Mouse (Mus musculus) hindbrain, embryonic 13.5 days (tissue): ENCODE data around the gene Kcnma1. TPM values are rescaled to one million over a fixed set of nuclear protein-coding genes. Genes with fewer than 3 reads are reported as not detected.

Experiments
- ATAC-seq: fragments of 200-750 bp; cut with Nextera tagmentation; 2 replicates; pipeline ENCODE4 v1.8.0; 2017; ENCODE audit warnings: moderate TSS enrichment; ENCODE audit not compliant: low FRiP score
- H3K27ac ChIP-seq: fragments of 300-500 bp; sonication (generic); 2 replicates; pipeline ENCODE4 v1.5.1; 2015; ENCODE audit warnings: inconsistent platforms, mild to moderate bottlenecking, moderate library complexity
- H3K27me3 ChIP-seq: fragments of 300-500 bp; sonication (generic); 2 replicates; pipeline ENCODE4 v1.6.1; 2015; ENCODE audit warnings: mild to moderate bottlenecking, inconsistent platforms
- H3K36me3 ChIP-seq: fragments of 300-500 bp; sonication (generic); 2 replicates; pipeline ENCODE4 v1.6.1; 2015; ENCODE audit warnings: mild to moderate bottlenecking, inconsistent platforms
- H3K4me1 ChIP-seq: fragments of 300-500 bp; sonication (generic); replicated peaks from 2 replicates; pipeline ENCODE4 v1.6.1; 2015; ENCODE audit warnings: inconsistent platforms
- H3K4me2 ChIP-seq: fragments of 300-500 bp; sonication (generic); 2 replicates; pipeline ENCODE4 v1.6.1; 2015; ENCODE audit warnings: inconsistent platforms, mild to moderate bottlenecking, moderate library complexity
- H3K4me3 ChIP-seq: fragments of 300-500 bp; sonication (generic); 2 replicates; pipeline ENCODE4 v1.5.1; 2015; ENCODE audit warnings: mild to moderate bottlenecking, inconsistent platforms
- H3K9ac ChIP-seq: fragments of 300-500 bp; sonication (generic); 2 replicates; pipeline ENCODE4 v1.6.1; 2015; ENCODE audit warnings: mild to moderate bottlenecking, inconsistent platforms
- H3K9me3 ChIP-seq: fragments of 300-500 bp; sonication (generic); 2 replicates; pipeline ENCODE4 v1.6.1; 2016; ENCODE audit warnings: inconsistent platforms
- WGBS: fragments of 180-500 bp; shearing (Covaris S2); methylation state at CpG from one replicate; pipeline ENCODE4 v1.1.7; 2015; 5-methylcytosine and 5-hydroxymethylcytosine counted together
- polyA plus RNA-seq: library from polyadenylated mRNA; unstranded; fragments of >200 nt; fragmentation: Nextera tagmentation; extraction: Ambion mirVana; gene quantifications from 2 replicates; pipeline ENCODE4 v1.2.1, GENCODE M21; 2015

The Kcnma1 gene
- polyA plus RNA-seq, 1 experiment from 2014 or later: 13.8 TPM

DNA sequence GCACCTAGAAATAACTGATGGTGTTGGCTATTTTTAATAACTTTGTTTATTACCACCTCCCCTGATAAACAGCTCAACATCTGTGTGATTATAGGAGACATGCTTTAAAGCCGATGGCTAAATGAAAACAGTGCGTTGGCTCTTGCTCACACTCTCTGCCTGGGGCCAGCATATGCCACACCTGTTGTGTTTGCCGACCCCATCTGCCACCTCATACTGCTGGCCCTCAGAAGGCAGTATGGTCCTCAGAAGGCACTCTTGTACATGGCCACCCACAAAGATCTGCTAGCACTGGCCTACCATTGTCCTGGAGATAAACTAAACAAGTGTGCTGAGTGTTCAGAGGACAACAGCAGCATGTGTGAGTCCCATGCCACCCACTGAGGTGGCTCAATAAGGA lies 118.3 kb downstream of the Kcnma1 start:
- peaks cover 8% of the 10 kb centered on the region for H3K4me1 ChIP-seq
- no peak overlapping the region for H3K27ac ChIP-seq
- ATAC-seq: no peak
- 0 out of 2 replicates have a peak, but pooled peaks cover 3% of the 10 kb centered on the region for H3K27me3 ChIP-seq
- H3K4me3 ChIP-seq: no peak overlapping the region
- no peak overlapping the region for H3K4me2 ChIP-seq
- no peaks in the 10 kb centered on the region for H3K36me3 ChIP-seq
- H3K9ac ChIP-seq: no peak overlapping the region
- H3K9me3 ChIP-seq: no peaks in the 10 kb centered on the region
- WGBS: 65% methylated on average over 3 of the region's 3 CpGs

DNA sequence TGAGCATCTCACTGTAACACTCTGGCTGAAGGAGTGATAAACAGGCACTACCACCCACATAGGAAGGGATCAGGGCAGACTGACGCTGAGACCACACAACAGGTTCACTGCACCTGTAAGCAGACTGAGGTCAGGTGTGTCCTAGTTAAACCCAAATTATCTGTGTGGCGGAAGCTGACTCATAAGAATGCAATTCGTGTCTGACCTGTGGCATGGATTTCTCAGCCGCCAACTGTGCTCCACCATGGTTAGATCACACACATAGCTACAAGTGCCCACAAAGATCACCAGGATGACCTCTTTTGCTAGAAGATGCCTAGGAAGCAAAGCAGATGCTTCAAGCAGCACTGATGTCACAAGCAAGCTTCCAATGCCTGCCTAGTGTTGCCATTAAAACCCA lies 128.2 kb downstream of the Kcnma1 start:
- no peaks in the 10 kb centered on the region for H3K9me3 ChIP-seq
- no peaks in the 10 kb centered on the region for H3K4me1 ChIP-seq
- H3K27me3 ChIP-seq: no peaks in the 10 kb centered on the region
- H3K4me3 ChIP-seq: no peak overlapping the region
- no peak for ATAC-seq
- WGBS: 89% methylated on average over 4 of the region's 4 CpGs
- H3K9ac ChIP-seq: no peak overlapping the region
- no peak overlapping the region for H3K27ac ChIP-seq
- no peaks in the 10 kb centered on the region for H3K36me3 ChIP-seq
- no peak overlapping the region for H3K4me2 ChIP-seq

DNA sequence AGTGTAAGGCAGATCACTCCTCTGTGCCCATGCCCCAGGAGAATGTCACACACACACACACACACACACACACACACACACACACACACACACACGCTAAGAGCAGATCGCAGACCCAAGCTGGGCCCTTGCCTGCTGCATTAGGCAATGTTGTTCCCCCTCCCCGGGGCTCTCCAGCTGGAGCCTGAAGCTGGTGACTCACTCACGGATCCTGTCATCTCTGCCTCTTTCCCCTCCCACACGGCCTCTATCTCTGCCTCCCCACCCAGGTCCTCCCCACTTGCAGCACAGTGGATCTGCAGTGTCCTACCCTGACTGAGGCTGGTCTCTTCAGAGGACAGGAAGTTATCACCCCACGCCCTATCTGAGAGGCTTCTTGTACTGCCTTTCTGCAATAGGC lies 128.8 kb downstream of the Kcnma1 start:
- no peak overlapping the region for H3K4me3 ChIP-seq
- no peak overlapping the region for H3K4me2 ChIP-seq
- H3K9ac ChIP-seq: no peak overlapping the region
- H3K4me1 ChIP-seq: no peaks in the 10 kb centered on the region
- H3K27ac ChIP-seq: no peak overlapping the region
- H3K9me3 ChIP-seq: no peaks in the 10 kb centered on the region
- 70% methylated on average over 6 of the region's 6 CpGs for WGBS
- no peaks in the 10 kb centered on the region for H3K27me3 ChIP-seq
- ATAC-seq: no peak
- no peaks in the 10 kb centered on the region for H3K36me3 ChIP-seq

DNA sequence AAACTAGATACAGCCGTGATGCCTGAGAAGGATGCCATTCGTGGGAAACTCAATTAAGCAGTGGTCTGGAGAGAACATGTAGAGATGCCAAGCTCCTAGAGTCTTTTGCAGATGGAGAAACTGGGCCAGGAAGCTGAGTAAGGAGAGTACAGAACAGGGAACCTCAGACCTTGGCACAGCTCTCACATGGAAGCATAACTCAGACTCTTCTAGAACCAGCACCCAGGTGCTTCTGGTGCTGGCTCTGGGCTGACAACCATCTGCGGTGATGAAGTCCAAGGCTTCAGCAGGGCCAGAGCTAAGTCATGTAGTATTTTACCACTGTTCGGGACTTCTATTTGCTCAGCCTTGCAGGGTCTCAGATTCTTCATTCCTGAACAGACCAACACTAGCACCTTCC lies 129.2 kb downstream of the Kcnma1 start:
- Histone ChIP-seq H3K4me2 (no peak overlapping the region), H3K27me3 (no peaks in the 10 kb centered on the region), H3K27ac (no peak overlapping the region), H3K9me3 (no peaks in the 10 kb centered on the region), H3K4me1 (no peaks in the 10 kb centered on the region), H3K9ac (no peak overlapping the region), H3K4me3 (no peak overlapping the region), H3K36me3 (no peaks in the 10 kb centered on the region)
- WGBS: 88% methylated on average over 4 of the region's 4 CpGs
- ATAC-seq: no peak

DNA sequence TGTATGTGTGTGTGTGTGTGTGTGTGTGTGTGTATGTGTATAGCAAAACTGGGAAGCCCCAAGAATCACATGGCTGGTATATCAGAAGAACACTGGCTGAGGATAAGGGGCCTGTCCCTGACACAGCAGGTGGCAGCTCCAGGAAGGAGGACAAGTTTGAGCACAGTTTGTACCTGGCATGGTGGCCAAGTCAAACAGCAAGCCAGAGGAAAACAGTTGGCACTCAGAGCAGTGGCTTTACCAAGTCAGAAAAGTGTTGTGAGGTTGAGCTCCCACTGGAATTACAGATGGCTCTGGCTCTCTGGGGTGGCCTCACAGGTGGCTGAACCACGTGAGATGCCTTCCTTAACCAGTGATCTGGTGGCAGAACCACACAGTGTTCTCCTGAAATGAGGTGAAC lies 132.3 kb downstream of the Kcnma1 start:
- no peaks in the 10 kb centered on the region for H3K27me3 ChIP-seq
- H3K27ac ChIP-seq: no peak overlapping the region
- WGBS: 82% methylated on average over 1 of the region's 1 CpGs
- H3K4me1 ChIP-seq: no peaks in the 10 kb centered on the region
- H3K36me3 ChIP-seq: no peaks in the 10 kb centered on the region
- H3K4me2 ChIP-seq: no peak overlapping the region
- ATAC-seq: no peak
- H3K9ac ChIP-seq: no peak overlapping the region
- no peak overlapping the region for H3K4me3 ChIP-seq
- H3K9me3 ChIP-seq: no peaks in the 10 kb centered on the region

DNA sequence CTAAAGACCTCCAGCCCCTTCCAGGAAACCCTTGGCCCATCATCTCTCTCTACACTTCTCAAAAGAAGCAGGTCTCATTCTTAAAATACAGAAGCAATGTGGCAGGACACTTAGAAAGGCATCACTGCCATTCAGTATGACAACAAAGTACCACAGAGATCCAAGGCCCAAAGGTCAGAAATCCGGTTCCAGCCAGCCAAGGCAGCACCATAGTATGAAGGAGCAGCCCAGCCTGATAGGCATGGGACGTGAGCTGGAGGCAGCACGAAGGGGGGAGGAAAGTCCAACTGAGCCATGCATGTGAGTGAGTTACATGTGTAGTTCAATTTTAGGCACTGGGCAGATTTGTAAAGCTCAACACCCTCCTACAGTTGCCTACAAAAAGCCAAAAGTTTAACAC lies 135.0 kb downstream of the Kcnma1 start:
- no peaks in the 10 kb centered on the region for H3K27me3 ChIP-seq
- H3K27ac ChIP-seq: no peak overlapping the region
- H3K4me3 ChIP-seq: no peak overlapping the region
- H3K9ac ChIP-seq: no peak overlapping the region
- H3K4me2 ChIP-seq: no peak overlapping the region
- 87% methylated on average over 3 of the region's 3 CpGs for WGBS
- H3K4me1 ChIP-seq: no peaks in the 10 kb centered on the region
- H3K9me3 ChIP-seq: no peaks in the 10 kb centered on the region
- no peak for ATAC-seq
- no peaks in the 10 kb centered on the region for H3K36me3 ChIP-seq

DNA sequence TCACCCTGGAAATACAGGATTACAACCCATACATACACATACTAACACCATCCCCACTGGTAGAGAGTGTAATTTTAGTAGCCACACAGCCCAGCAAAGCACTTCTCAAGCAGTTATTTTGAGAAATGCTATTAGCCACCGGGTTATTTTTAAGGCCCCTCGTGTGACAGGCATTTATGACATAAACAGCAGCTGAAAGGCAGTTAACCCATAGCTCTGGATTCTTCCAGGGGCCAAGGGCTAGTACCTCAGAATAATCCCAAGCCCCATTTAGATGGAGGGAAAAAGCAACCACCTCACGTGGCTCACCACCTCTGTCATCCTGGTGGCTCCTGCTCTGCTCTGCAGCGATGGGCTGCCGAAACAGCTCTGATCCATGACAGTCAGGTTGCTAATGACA lies 136.7 kb downstream of the Kcnma1 start:
- no peaks in the 10 kb centered on the region for H3K27me3 ChIP-seq
- H3K4me1 ChIP-seq: no peaks in the 10 kb centered on the region
- H3K27ac ChIP-seq: no peak overlapping the region
- ATAC-seq: no peak
- WGBS: 85% methylated on average over 5 of the region's 5 CpGs
- no peak overlapping the region for H3K4me3 ChIP-seq
- H3K9me3 ChIP-seq: no peaks in the 10 kb centered on the region
- no peaks in the 10 kb centered on the region for H3K36me3 ChIP-seq
- no peak overlapping the region for H3K4me2 ChIP-seq
- no peak overlapping the region for H3K9ac ChIP-seq

DNA sequence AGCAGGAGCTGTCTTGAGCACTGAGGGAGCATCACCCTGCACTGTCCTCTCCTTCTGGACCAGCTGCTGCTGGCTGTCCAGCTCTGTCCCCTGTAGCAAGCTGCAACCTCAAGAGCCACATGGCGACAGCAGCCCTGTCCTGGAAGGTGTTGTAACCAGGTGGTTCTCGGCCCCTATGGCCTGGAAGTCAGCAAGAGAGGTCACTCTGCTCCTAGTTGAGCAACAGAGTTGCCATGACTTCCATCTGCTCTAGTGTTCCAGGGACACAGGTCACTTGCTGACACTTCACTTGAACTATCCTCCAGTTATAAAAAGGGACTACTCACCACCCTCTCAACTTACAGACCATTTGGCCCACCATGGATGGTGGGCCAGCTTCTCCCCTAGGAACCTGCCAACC lies 139.7 kb downstream of the Kcnma1 start:
- no peak for ATAC-seq
- WGBS: 100% methylated on average over 2 of the region's 2 CpGs
- Histone ChIP-seq H3K4me1 (peaks cover 7% of the 10 kb centered on the region), H3K36me3 (no peaks in the 10 kb centered on the region), H3K27ac (no peak overlapping the region), H3K4me2 (no peak overlapping the region), H3K9me3 (no peaks in the 10 kb centered on the region), H3K4me3 (no peak overlapping the region), H3K9ac (no peak overlapping the region), H3K27me3 (no peaks in the 10 kb centered on the region)

DNA sequence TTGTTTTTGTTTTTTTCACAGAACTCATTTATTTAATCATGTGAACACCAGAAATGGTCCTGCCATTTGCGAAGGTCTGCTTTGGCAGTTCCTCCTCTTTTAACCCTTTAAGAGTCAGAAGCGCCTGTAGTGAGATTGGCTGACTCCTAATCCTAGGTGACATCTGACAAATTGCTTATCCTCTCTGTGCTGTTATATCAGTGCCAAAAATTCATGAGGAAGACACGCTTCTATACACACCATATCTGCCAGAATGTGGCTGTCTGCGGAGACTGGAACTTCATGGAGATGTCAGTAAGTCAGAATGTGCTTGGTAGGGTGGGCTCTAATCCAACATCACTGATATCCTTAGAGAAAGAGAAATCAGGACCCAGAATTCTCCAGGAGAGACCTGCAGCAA lies 157.3 kb downstream of the Kcnma1 start:
- Histone ChIP-seq H3K27me3 (no peaks in the 10 kb centered on the region), H3K4me1 (no peaks in the 10 kb centered on the region), H3K9me3 (no peaks in the 10 kb centered on the region), H3K9ac (no peak overlapping the region), H3K4me2 (no peak overlapping the region), H3K27ac (no peak overlapping the region), H3K4me3 (no peak overlapping the region), H3K36me3 (no peaks in the 10 kb centered on the region)
- 80% methylated on average over 4 of the region's 4 CpGs for WGBS
- ATAC-seq: no peak

DNA sequence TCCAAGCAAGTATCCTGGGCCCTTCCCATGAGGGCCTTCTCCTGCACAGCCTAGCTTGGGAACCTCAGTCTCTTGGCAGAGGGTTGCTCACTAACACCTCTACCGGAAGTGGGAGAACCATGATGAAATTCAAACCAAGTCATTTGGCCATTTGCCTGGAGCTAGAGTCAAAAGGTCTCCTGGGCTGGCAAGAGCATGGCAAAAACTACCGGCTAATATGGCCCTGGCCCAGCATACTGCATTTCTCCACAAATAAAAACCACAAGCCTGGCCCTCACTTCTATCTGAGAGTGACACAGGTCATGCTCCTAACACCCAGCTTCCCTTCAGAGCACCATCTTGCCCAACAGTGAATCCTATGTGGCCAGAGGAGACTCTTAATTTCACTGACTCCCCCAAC lies 159.3 kb downstream of the Kcnma1 start:
- no peaks in the 10 kb centered on the region for H3K36me3 ChIP-seq
- H3K4me1 ChIP-seq: no peaks in the 10 kb centered on the region
- H3K27me3 ChIP-seq: no peaks in the 10 kb centered on the region
- no peak overlapping the region for H3K4me3 ChIP-seq
- 87% methylated on average over 2 of the region's 2 CpGs for WGBS
- no peak overlapping the region for H3K9ac ChIP-seq
- no peak for ATAC-seq
- no peak overlapping the region for H3K27ac ChIP-seq
- no peaks in the 10 kb centered on the region for H3K9me3 ChIP-seq
- H3K4me2 ChIP-seq: no peak overlapping the region

DNA sequence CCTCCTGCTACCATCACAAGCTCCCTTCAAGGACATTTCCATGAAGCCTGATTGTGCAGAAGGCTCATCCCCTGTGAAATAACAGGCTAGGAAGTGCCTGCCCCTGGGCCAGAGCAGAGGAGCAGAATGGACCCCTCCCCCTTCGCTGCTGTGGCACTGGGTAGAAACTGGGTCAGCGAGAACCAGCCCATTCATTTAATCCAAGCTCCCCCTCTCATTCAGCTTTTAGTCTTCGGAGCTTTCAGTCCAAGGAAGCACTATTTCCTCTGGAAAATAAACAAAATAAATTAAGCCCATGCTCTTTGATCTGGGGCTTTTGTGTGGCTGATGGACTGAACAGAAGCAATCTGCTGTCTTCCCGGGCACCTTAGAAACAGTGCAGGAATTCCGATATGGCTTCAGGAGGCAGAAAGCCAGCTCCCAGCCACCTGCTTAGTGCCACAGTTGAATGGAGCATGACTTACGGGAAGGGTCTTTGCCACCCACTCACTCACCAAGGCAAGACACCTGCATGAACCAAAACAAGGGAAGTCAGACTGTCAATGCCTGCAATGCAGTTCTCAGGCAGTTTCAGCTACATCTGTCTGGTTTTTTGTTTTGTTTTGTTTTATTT lies 165.7 kb downstream of the Kcnma1 start:
- Histone ChIP-seq H3K4me2 (peak overlapping the region; percentile 21), H3K27me3 (no peaks in the 10 kb centered on the region), H3K36me3 (no peaks in the 10 kb centered on the region), H3K4me1 (peaks cover 15% of the 10 kb centered on the region), H3K27ac (peak overlapping the region; percentile 66), H3K9ac (no peak overlapping the region; the same call in 1 of the 2 replicates), H3K4me3 (no peak overlapping the region), H3K9me3 (no peaks in the 10 kb centered on the region)
- ATAC-seq: peak; percentile 61
- 16% methylated on average over 6 of the region's 6 CpGs for WGBS

DNA sequence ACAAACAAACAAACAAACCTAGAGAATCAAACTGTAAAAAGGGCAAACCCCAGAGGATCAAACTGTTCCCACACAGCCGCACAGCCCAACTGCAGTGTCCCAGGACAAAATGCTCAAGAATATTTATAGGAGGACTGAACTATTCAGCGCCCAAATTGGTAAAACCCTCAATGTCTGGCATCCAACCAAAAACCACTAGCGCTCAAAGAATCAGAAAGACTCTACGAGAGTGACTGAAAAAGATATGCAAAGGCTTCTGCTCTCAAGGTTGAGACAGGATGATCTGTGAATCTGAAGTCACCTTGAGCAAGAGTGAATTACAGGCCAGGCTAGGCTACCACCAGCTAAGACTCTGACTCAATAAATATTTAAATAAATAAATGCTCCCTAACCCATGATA lies 167.6 kb downstream of the Kcnma1 start:
- 89% methylated on average over 4 of the region's 4 CpGs for WGBS
- Histone ChIP-seq H3K27me3 (no peaks in the 10 kb centered on the region), H3K4me2 (no peak overlapping the region)

DNA sequence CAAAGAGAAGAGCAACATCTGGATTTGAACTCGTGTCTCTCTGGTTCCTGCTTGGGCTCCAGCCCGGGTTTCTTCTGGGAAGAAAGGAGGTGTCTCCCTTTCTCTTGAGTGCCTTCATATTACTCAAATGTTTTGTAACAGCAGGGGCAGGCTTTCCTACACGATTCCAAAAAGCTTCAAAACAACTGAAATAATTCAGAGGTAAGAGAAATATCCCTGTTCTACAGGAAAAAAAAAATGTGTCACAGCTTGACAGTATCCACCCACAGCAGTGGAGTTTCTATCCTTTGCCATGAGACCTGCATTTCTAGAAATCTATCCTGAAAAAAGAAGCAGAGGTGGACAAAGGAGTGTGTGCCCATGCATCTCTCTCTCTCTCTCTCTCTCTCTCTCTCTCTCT lies 172.3 kb downstream of the Kcnma1 start:
- H3K36me3 ChIP-seq: no peaks in the 10 kb centered on the region
- ATAC-seq: no peak
- no peak overlapping the region for H3K9ac ChIP-seq
- no peak overlapping the region for H3K27ac ChIP-seq
- H3K9me3 ChIP-seq: no peaks in the 10 kb centered on the region
- peaks cover 16% of the 10 kb centered on the region for H3K4me1 ChIP-seq
- no peak overlapping the region for H3K4me2 ChIP-seq
- no peaks in the 10 kb centered on the region for H3K27me3 ChIP-seq
- H3K4me3 ChIP-seq: no peak overlapping the region
- 82% methylated on average over 3 of the region's 3 CpGs for WGBS

More for the DNA sequence above, 167.6 kb downstream of the Kcnma1 start:
- ATAC-seq: no peak
- no peak overlapping the region for H3K27ac ChIP-seq
- H3K4me3 ChIP-seq: no peak overlapping the region
- no peaks in the 10 kb centered on the region for H3K36me3 ChIP-seq
- H3K9ac ChIP-seq: no peak overlapping the region
- H3K4me1 ChIP-seq: peaks cover 15% of the 10 kb centered on the region
- H3K9me3 ChIP-seq: no peaks in the 10 kb centered on the region
